Mouse (Mus musculus) liver, embryonic 14.5 days (tissue): Measurements from ENCODE around the gene Pih1d1. TPM values are rescaled to one million over a fixed set of nuclear protein-coding genes. Genes with fewer than 3 reads are reported as not detected.
A peak's percentile ranks its signal among the peaks of the same experiment; 100 is the strongest.

Experiments used
- ATAC-seq: fragments of 200-750 bp; cut with Nextera tagmentation; 2 replicates; pipeline ENCODE4 v1.8.0; 2017; ENCODE audit warnings: moderate number of reproducible peaks, mild to moderate bottlenecking, moderate library complexity; ENCODE audit not compliant: insufficient read depth
- DNase-seq, 3 experiments: peaks; one replicate each; pipeline ENCODE4 v3.0.0-alpha.2; 2012 to 2013; ENCODE audit warnings: low read depth in 3 of 3, low spot score in 3 of 3
- H3K27ac ChIP-seq: fragments of 300-500 bp; sonication (generic); 2 replicates; pipeline ENCODE4 v1.5.1; 2014; ENCODE audit warnings: moderate library complexity, mild to moderate bottlenecking, control low read depth, inconsistent platforms
- H3K27me3 ChIP-seq: fragments of 300-500 bp; sonication (generic); 2 replicates; pipeline ENCODE4 v1.6.1; 2014; ENCODE audit warnings: mild to moderate bottlenecking, low read length, moderate library complexity; ENCODE audit not compliant: control insufficient read depth, insufficient read depth
- H3K36me3 ChIP-seq: fragments of 300-500 bp; sonication (generic); replicated peaks from 2 replicates; pipeline ENCODE4 v1.6.1; 2014; ENCODE audit warnings: low read depth; ENCODE audit not compliant: control insufficient read depth, insufficient read depth
- H3K4me1 ChIP-seq, 2 experiments: fragments of 200-500 bp in 1 of 2; fragments of 300-500 bp in 1 of 2; sonication (generic) in 1 of 2; replicated peaks; 2 replicates each; pipeline ENCODE4 v1.6.1; 2012 to 2014; ENCODE audit warnings: antibody characterized with exemption in 1 of 2, inconsistent platforms in 1 of 2, low read length in 1 of 2; ENCODE audit not compliant: control insufficient read depth in 2 of 2, insufficient read depth in 2 of 2
- H3K4me2 ChIP-seq: fragments of 300-500 bp; sonication (generic); 2 replicates; pipeline ENCODE4 v1.6.1; 2014; ENCODE audit warnings: low read depth, mild to moderate bottlenecking, control low read depth, moderate library complexity
- H3K4me3 ChIP-seq, 2 experiments: fragments of 200-500 bp in 1 of 2; fragments of 300-500 bp in 1 of 2; sonication (generic) in 1 of 2; 2 replicates each; pipeline ENCODE4 v1.5.1; 2012 to 2014; ENCODE audit warnings: low read depth in 2 of 2, low read length in 2 of 2, mild to moderate bottlenecking in 2 of 2, control low read depth in 1 of 2, inconsistent platforms in 1 of 2, moderate library complexity in 1 of 2; ENCODE audit not compliant: insufficient read depth in 1 of 2
- H3K9ac ChIP-seq: fragments of 300-500 bp; sonication (generic); replicated peaks from 2 replicates; pipeline ENCODE4 v1.6.1; 2014; ENCODE audit warnings: mild to moderate bottlenecking, control low read depth, moderate library complexity
- H3K9me3 ChIP-seq: fragments of 300-500 bp; sonication (generic); 2 replicates; pipeline ENCODE4 v1.6.1; 2016; ENCODE audit warnings: low read length, mixed read lengths; ENCODE audit not compliant: control insufficient read depth
- CTCF ChIP-seq: IDR thresholded peaks from 2 replicates; pipeline ENCODE4 v1.5.1; 2016; ENCODE audit warnings: antibody characterized with exemption, low read depth, control low read depth
- EP300 ChIP-seq: IDR thresholded peaks from 2 replicates; pipeline ENCODE4 v1.6.1; 2016; ENCODE audit warnings: antibody characterized with exemption, low read depth
- WGBS: fragments of 180-500 bp; shearing (Covaris S2); extraction: QIAGEN DNeasy Blood & Tissue Kit; methylation state at CpG from one replicate; pipeline ENCODE4 v1.1.7; 2014; ENCODE audit not compliant: insufficient replicate concordance; 5-methylcytosine and 5-hydroxymethylcytosine counted together
- polyA plus RNA-seq, 2 experiments: library from polyadenylated mRNA; depleted of rRNA in 1 of 2; stranded (reverse) in 1 of 2; unstranded in 1 of 2; fragments of >200 nt; fragmentation: Nextera tagmentation in 1 of 2; extraction: Ambion mirVana in 1 of 2; gene quantifications; 2 replicates each; pipeline versions ENCODE4 v1.2.1 to v1.2.3; 2012 to 2014

Gene Pih1d1
- polyA plus RNA-seq, 2 experiments, result 38.3 to 45.8 TPM

DNA sequence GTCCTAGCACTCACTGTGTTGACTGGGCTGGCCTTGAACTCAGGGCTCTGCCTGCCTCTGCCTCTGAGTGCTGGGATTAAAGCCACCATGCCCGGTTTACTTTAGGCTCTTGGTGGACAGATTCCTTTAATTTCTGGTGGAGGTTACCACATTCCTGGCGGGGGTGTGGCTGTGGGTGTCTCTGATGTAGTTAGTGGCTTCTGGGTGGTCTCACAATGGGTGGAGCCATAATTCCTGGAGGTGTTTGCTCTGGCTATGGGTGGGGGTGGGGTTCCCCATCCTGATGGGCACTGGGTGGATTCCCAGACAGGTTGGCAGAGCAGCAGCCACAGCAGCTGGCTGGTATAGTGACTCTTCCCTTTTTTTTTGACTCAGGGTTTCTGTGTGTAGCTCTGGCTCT, 42.2 kb upstream of the Pih1d1 start:
- H3K27ac ChIP-seq, result no peak overlapping the region
- no peak for DNase-seq
- no peaks in the 10 kb centered on the region for H3K36me3 ChIP-seq
- H3K4me1 ChIP-seq, result peaks cover 7 to 18% of the 10 kb centered on the region in 2 experiments
- no peak overlapping the region for H3K9ac ChIP-seq
- H3K4me2 ChIP-seq, result no peak overlapping the region
- no peak for TF ChIP-seq CTCF
- H3K27me3 ChIP-seq, result no peaks in the 10 kb centered on the region
- H3K4me3 ChIP-seq, result no peak overlapping the region
- no peaks in the 10 kb centered on the region for H3K9me3 ChIP-seq
- 62% methylated on average over 2 of the region's 2 CpGs for WGBS
- no peak for ATAC-seq

DNA sequence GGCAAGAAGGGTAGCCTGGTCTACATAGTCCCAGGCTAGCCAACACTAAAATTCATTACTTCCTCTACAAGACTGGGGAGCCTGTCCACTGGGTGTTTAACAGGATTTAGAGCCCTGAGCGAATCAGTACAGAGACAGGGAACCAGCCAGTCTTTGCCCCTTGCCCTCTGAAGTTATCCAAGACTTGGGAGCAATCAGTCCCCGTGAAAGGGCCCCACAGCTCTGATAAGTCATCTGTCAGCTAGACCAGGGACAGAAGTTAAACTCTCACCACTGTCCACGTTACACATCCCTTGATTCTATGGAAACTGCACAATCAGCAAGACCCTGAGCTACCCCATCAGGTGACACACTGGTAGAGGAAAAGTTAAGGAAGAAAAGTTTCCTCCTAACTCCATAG, 41.6 kb upstream of the Pih1d1 start:
- TF ChIP-seq CTCF, result no peak
- TF ChIP-seq EP300, result no peak
- Histone ChIP-seq H3K9ac (no peak overlapping the region), H3K4me1 (peaks cover 7 to 18% of the 10 kb centered on the region in 2 experiments), H3K4me2 (no peak overlapping the region), H3K27me3 (no peaks in the 10 kb centered on the region), H3K4me3 (no peak overlapping the region), H3K27ac (no peak overlapping the region), H3K9me3 (no peaks in the 10 kb centered on the region), H3K36me3 (no peaks in the 10 kb centered on the region)
- DNase-seq (no peak), ATAC-seq (no peak)
- 28% methylated on average over 3 of the region's 3 CpGs for WGBS

DNA sequence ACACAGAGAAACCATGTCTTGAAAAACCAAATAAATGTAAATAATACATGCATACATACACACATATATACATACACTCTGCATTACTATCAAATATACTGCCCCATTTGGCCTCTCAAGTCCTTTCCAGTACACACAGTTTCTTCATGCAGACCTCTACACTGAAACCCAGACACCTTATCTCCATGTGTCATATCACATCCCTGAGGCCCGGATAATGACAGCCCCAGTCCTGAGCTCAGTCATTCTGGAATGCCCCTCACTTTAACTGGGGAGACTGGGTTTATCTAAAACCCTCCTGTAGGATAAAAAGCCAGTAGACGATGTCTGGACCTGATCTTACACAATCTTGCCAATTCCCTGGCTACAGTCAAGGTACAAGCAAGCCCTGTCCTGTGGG, 40.6 kb upstream of the Pih1d1 start:
- Histone ChIP-seq H3K4me2 (no peak overlapping the region), H3K4me1 (peaks cover 7 to 18% of the 10 kb centered on the region in 2 experiments), H3K27me3 (no peaks in the 10 kb centered on the region), H3K9me3 (no peaks in the 10 kb centered on the region), H3K27ac (no peak overlapping the region), H3K9ac (no peak overlapping the region), H3K36me3 (no peaks in the 10 kb centered on the region), H3K4me3 (no peak overlapping the region)
- no peak for TF ChIP-seq EP300
- TF ChIP-seq CTCF, result no peak
- ATAC-seq, result peak; percentile 57; the same call in 1 of the 2 replicates
- no peak for DNase-seq
- 9% methylated on average over 2 of the region's 2 CpGs for WGBS

DNA sequence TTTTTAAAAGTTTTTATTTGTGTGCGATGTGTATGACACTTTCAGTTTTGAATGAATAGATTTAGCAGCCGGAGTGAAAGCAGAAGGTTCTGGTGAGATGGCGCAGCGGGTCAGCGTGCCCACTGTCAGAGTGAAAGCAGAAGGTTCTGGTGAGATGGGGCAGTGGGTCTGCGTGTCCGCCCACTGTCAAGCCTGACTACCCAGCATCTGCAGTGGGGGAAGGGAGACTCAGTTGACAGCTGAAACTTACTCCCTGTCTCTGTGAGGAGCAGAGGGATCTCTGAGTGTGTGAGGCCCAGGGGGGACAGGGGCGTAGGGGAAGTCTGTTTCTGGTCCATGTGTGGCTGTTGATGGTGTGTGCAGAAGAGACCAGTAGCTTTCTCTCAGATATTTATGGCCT, 36.5 kb upstream of the Pih1d1 start:
- DNase-seq, result no peak
- H3K9ac ChIP-seq, result no peak overlapping the region
- no peak overlapping the region for H3K4me2 ChIP-seq
- ATAC-seq, result no peak
- H3K9me3 ChIP-seq, result no peaks in the 10 kb centered on the region
- TF ChIP-seq EP300 (no peak), CTCF (no peak)
- WGBS, result 65% methylated on average over 8 of the region's 8 CpGs
- peaks cover 7 to 19% of the 10 kb centered on the region in 2 experiments for H3K4me1 ChIP-seq
- peaks cover 25% of the 10 kb centered on the region for H3K36me3 ChIP-seq
- H3K27ac ChIP-seq, result no peak overlapping the region
- no peak overlapping the region for H3K4me3 ChIP-seq
- no peaks in the 10 kb centered on the region for H3K27me3 ChIP-seq

DNA sequence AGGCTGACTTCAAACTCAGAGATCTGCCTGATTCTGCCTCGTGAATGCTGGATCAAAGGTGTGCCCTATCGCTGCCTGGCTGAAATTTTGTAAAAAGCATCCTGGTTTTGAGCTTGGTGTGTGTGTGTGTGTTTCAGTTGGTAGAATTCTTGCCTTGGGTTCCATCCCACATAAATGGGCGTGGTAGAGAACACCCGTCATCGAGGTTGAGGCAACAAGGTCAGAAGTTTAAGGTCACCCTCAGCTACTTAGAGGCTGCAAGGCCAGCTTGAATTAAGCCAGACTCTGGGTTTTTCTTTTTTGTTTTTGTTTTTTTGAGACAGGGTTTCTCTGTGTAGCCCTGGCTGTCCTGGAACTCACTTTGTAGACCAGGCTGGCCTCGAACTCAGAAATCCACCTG, 35.8 kb upstream of the Pih1d1 start:
- no peak for TF ChIP-seq CTCF
- no peak for TF ChIP-seq EP300
- Histone ChIP-seq H3K9ac (no peak overlapping the region), H3K9me3 (no peaks in the 10 kb centered on the region), H3K4me1 (peaks cover 11 to 17% of the 10 kb centered on the region in 2 experiments), H3K4me3 (no peak overlapping the region), H3K4me2 (no peak overlapping the region), H3K27ac (no peak overlapping the region), H3K36me3 (peaks cover 30% of the 10 kb centered on the region), H3K27me3 (no peaks in the 10 kb centered on the region)
- ATAC-seq (no peak), DNase-seq (no peak)
- 56% methylated on average over 6 of the region's 6 CpGs for WGBS
